Mouse (Mus musculus) kidney, adult 2 months (tissue): ENCODE data around the gene Prmt3. TPM values are rescaled to one million over a fixed set of nuclear protein-coding genes. Genes with fewer than 3 reads are reported as not detected.

ENCODE experiments used
- DNase-seq: peaks from one replicate; pipeline ENCODE4 v3.0.0; 2021
- H3K27ac ChIP-seq: fragments of 200-500 bp; 2 replicates; pipeline ENCODE4 v1.5.1; 2012; ENCODE audit warnings: low read depth, low read length, control low read depth, inconsistent platforms; ENCODE audit not compliant: insufficient read depth
- H3K27me3 ChIP-seq: fragments of 200-500 bp; replicated peaks from 2 replicates; pipeline ENCODE4 v1.6.1; 2012; ENCODE audit warnings: mild to moderate bottlenecking, moderate library complexity, low read length, inconsistent platforms; ENCODE audit not compliant: control insufficient read depth, insufficient read depth
- H3K36me3 ChIP-seq: fragments of 200-500 bp; 2 replicates; pipeline ENCODE4 v1.6.1; 2012; ENCODE audit warnings: mild to moderate bottlenecking, moderate library complexity, low read length, inconsistent platforms; ENCODE audit not compliant: control insufficient read depth, insufficient read depth
- H3K4me1 ChIP-seq: fragments of 200-500 bp; 2 replicates; pipeline ENCODE4 v1.6.1; 2011; ENCODE audit warnings: low read length; ENCODE audit not compliant: control insufficient read depth, insufficient read depth
- H3K4me3 ChIP-seq: fragments of 200-500 bp; 2 replicates; pipeline ENCODE4 v1.5.1; 2011; ENCODE audit warnings: mild to moderate bottlenecking, low read depth, low read length, control low read depth; ENCODE audit not compliant: insufficient read depth
- CTCF ChIP-seq: fragments of 200-500 bp; conservative IDR thresholded peaks from 2 replicates; pipeline ENCODE4 v1.5.1; 2011; ENCODE audit warnings: low read depth, mild to moderate bottlenecking, control low read depth, low read length, moderate library complexity, mixed read lengths; ENCODE audit not compliant: insufficient read depth, insufficient read length
- POLR2A ChIP-seq: fragments of 200-500 bp; IDR thresholded peaks from one replicate; pipeline ENCODE4 v1.6.1; 2011; ENCODE audit warnings: low read depth, low read length, control low read depth
- WGBS: fragments of 180-500 bp; shearing (Covaris S2); methylation state at CpG from one replicate; pipeline ENCODE4 v1.1.7; 2018; 5-methylcytosine and 5-hydroxymethylcytosine counted together
- polyA plus RNA-seq: library from polyadenylated mRNA; depleted of rRNA; stranded (reverse); fragments of >200 nt; gene quantifications from 2 replicates; pipeline ENCODE4 v1.2.3, GENCODE M21; 2012; rRNA removed

Prmt3 gene
- 12.1 and 14.6 TPM in 2 replicates for polyA plus RNA-seq

DNA sequence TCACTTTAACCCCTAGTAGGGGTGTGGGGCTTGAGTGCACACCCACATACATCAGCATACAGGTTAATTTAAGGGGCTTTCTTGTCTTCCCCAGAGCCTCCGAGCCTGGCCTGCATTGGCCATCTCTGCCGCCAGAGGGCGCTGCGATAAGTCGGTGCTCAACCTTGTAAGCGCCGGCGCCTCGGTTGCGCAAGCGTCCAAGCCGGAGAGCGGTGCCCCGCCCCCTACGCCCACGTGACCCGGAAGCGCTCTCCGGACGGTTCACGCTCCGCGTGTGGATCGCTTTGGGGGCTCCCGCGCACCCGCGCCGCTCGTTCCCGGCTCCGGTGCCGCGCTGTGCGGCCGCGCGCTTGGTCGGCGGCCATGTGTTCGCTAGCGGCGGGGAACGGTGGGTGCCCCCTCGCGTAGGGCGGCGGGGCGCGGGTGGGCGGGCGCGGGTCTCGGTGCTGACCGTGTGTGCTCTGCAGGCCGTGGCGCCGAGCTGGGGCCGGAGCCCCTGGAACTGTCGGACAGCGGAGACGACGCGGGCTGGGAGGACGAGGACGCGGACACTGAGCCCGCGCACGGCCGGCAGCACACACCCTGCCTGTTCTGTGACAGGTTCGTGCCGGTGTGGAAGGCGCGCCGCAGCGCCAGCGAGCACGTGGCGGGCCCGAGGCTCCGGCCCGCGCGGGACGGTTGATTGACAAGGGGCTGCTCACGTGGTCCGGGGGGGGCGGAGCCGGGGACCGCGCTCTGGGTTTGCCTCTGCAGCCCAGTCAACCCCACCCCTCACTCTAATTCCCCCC lies at the start of gene Prmt3:
Gene Prmt3, plus strand, starts transcription at position 233 of the 788 bp plus-strand sequence.
- H3K36me3 ChIP-seq, result no peaks in the 10 kb centered on the region
- WGBS, result under 1% methylated on average over 91 of the region's 92 CpGs
- TF ChIP-seq CTCF (peak; percentile 89), POLR2A (no peak)
- H3K27ac ChIP-seq, result 0 out of 2 replicates have a peak within 1 kb of the TSS, but pooled peaks have one; percentile 1
- peak within 1 kb of the TSS; percentile 61 for H3K4me3 ChIP-seq
- H3K27me3 ChIP-seq, result no peaks in the 10 kb centered on the region
- H3K4me1 ChIP-seq, result no peaks in the 10 kb centered on the region
- DNase-seq, result peak; percentile 97

DNA sequence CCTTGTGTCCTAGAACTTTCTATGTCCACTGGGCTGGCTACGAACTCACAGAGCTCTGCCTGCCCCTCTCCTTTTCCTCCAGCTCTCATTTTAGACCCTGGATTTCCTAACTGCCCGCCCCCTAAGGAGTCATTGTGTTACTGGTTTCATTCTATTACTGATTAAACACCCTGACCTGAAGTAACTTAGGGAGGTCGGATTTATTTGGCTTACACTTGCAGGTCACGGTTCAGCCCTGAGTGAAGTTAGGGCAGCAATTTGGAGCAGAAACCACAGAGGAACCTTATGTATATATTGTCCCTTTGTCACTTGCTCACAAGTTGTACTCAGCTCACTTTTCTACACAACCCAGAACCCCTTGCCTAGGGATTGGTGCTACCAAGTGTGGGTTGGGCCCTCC lies 43.8 kb upstream of the Prmt3 start:
- no peak overlapping the region for H3K27ac ChIP-seq
- peak; percentile 40 for DNase-seq
- WGBS, result 31% methylated on average over 4 of the region's 4 CpGs
- no peaks in the 10 kb centered on the region for H3K4me1 ChIP-seq
- no peaks in the 10 kb centered on the region for H3K36me3 ChIP-seq
- H3K27me3 ChIP-seq, result no peaks in the 10 kb centered on the region
- H3K4me3 ChIP-seq, result no peak overlapping the region
- TF ChIP-seq CTCF (no peak), POLR2A (no peak)

DNA sequence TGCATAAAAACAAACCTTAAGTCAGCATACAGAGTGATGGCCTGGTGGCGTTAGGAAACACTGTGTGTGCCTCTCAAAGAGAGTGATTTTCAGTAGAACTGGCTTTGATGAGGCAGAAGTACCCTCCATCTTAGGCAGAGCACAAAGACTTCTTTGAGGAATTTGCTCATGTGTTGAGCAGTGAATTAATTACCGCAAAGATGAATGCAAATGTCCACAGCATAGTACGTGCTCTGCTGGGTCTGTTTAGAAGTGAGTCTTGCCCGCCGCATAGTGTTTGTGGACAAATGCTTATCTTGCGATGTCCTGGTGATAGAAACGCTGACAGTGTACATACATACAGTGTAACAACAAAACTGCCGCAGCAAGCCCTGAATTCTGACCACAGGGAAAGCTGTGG lies 38.7 kb upstream of the Prmt3 start:
- Histone ChIP-seq H3K27ac (no peak overlapping the region), H3K4me3 (no peak overlapping the region), H3K27me3 (no peaks in the 10 kb centered on the region), H3K4me1 (no peaks in the 10 kb centered on the region), H3K36me3 (no peaks in the 10 kb centered on the region)
- no peak for DNase-seq
- 82% methylated on average over 8 of the region's 8 CpGs for WGBS
- no peak for TF ChIP-seq POLR2A
- no peak for TF ChIP-seq CTCF

DNA sequence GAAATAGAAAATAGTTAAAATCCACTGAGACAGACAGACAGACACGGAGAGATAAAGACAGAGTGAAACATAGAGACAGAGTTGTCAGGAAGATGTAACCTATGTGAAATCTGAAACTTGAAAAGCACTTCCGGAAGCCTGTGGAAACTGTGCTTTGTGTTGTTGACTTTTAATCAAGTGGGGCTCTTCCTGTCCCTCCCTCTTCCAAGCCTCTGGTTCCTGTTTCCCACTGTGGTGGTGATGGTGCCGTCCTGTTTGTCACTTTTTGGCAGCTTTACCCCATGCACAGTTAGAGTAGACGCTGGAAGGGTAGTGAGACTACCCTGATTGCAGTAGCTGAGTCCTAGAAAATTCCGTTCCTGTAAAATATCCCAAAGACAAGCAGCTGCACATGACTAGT lies 36.7 kb upstream of the Prmt3 start:
- TF ChIP-seq CTCF (no peak), POLR2A (no peak)
- H3K27me3 ChIP-seq, result no peaks in the 10 kb centered on the region
- no peak overlapping the region for H3K27ac ChIP-seq
- H3K36me3 ChIP-seq, result no peaks in the 10 kb centered on the region
- peak; percentile 14 for DNase-seq
- H3K4me3 ChIP-seq, result no peak overlapping the region
- no peaks in the 10 kb centered on the region for H3K4me1 ChIP-seq
- WGBS, result 23% methylated on average over 5 of the region's 5 CpGs

DNA sequence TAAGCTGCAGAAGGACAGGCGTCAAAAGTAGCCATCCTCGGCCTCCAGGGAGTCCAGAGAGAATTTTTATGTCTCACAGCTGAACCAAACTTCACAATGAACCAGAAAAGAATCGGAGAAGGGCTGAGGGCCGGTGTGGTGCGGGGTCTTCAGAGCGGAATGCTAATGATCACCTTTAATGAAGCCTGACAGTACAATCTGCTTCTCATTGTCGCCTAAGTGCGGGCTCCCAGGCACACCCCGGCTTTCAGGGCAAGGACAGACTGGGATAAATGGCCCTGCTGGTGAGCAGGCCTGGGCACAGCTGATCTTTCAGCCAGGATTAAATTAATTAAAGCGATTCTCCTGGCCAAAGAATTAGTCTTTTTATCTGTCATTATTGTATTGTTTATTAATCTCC lies 36.2 kb upstream of the Prmt3 start:
- Histone ChIP-seq H3K27me3 (no peaks in the 10 kb centered on the region), H3K36me3 (no peaks in the 10 kb centered on the region), H3K4me1 (no peaks in the 10 kb centered on the region), H3K27ac (no peak overlapping the region), H3K4me3 (no peak overlapping the region)
- no peak for TF ChIP-seq POLR2A
- no peak for TF ChIP-seq CTCF
- DNase-seq, result no peak
- WGBS, result 44% methylated on average over 10 of the region's 10 CpGs

DNA sequence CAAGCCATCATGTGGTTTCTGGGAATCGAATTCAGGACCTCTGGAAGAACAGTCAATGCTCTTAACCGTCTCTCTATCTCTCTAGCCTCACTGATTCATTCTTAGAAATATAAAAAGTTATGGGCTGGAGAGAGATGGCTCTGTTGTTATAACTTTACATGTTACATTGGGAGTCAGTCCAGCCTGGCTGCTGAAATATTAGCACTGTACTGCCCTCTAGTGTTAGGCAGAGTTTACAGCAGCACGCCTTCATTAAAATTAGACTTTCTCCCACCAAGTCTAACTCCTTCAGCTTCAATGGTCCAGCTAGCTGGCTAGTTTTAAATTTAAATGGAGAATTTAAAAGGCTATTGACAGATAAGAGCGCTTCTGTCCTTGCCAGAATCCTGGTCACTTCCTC lies 27.0 kb upstream of the Prmt3 start:
- H3K27me3 ChIP-seq, result peaks cover 1% of the 10 kb centered on the region; the same call in 1 of the 2 replicates
- H3K4me1 ChIP-seq, result no peaks in the 10 kb centered on the region
- H3K36me3 ChIP-seq, result no peaks in the 10 kb centered on the region
- H3K27ac ChIP-seq, result no peak overlapping the region
- peak; percentile 45 for DNase-seq
- TF ChIP-seq CTCF (peak; percentile 64), POLR2A (no peak)
- WGBS, result 9% methylated on average over 4 of the region's 4 CpGs
- H3K4me3 ChIP-seq, result no peak overlapping the region

DNA sequence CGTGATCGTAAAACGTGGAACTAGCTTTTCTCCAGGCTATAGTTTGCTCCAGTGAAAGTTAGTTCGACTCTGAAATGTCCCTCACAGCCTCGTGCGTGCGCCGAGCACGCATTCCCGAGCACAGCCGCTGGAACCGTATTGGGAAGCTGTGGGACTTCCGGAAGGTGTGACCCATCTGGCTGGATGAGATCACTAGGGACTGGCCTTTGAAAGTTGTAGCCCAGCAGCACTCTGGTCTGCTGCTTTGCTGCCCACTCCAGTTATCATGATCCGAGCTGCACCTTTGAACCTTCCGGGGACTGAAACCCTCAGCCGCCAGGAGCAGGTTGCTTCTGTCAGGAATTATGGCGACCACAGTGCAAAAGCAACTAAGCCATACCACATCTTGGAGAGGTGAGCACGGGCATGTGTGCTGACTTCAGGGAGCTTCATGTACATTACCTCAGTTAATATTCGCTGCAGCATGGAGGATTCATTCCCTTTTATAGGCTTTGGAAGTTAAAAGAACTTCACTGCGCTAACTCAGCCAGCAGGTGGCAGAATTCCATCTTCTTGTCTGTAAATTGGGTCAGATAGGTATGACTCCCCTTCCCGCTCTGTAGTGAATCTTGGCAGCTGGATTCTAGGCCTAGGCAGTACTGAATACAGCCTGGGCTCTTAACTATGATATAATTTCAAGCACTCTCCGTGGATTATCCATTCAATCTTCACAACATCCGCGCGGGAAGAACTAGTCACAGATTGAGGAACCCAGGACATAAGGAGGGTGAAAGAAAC lies 25.2 kb upstream of the Prmt3 start:
- no peaks in the 10 kb centered on the region for H3K36me3 ChIP-seq
- H3K4me1 ChIP-seq, result no peaks in the 10 kb centered on the region
- H3K4me3 ChIP-seq, result no peak overlapping the region
- peak; percentile 55 for DNase-seq
- WGBS, result 34% methylated on average over 25 of the region's 25 CpGs
- no peak overlapping the region for H3K27ac ChIP-seq
- peaks cover 1% of the 10 kb centered on the region; the same call in 1 of the 2 replicates for H3K27me3 ChIP-seq
- TF ChIP-seq CTCF (peak; percentile 39), POLR2A (no peak)
